Mouse (Mus musculus): ENCODE measurements around the gene Rap1gap. TPM values are rescaled to one million over a fixed set of nuclear protein-coding genes. Genes with fewer than 3 reads are reported as not detected.

The Rap1gap gene
- total RNA-seq, 2 experiments from 2014 or later = 11.4 to 17.6 TPM

- intact Hi-C loops (cut with DNase I) = no loop called here
Observed at GRCm38 (mm10) chr4:137736220-137736701, 71.7 kb downstream of the Rap1gap start.

GRCm38 (mm10) chr4:137737760-137738159 lies 73.2 kb downstream of the Rap1gap start:
- intact Hi-C loops (cut with DNase I) = no loop called here
- no peak for DNase-seq

More at GRCm38 (mm10) chr4:137736220-137736701, 71.7 kb downstream of the Rap1gap start:
- no peak for DNase-seq

- intact Hi-C loops (cut with DNase I) = no loop called here
- no peak for DNase-seq
Observed at GRCm38 (mm10) chr4:137739151-137739923, 74.8 kb downstream of the Rap1gap start.

- DNase-seq = no peak
- intact Hi-C loops (cut with DNase I) = no loop called here
Observed at GRCm38 (mm10) chr4:137740350-137740749, 75.8 kb downstream of the Rap1gap start.

GRCm38 (mm10) chr4:137743791-137744190 lies 79.3 kb downstream of the Rap1gap start:
- intact Hi-C loops (cut with DNase I) = no loop called here

GRCm38 (mm10) chr4:137744433-137744918 lies 80.0 kb downstream of the Rap1gap start:
- intact Hi-C loops (cut with DNase I) = no loop called here

More at GRCm38 (mm10) chr4:137743791-137744190, 79.3 kb downstream of the Rap1gap start:
- no peak for DNase-seq

GRCm38 (mm10) chr4:137747091-137747490 lies 82.6 kb downstream of the Rap1gap start:
- intact Hi-C loops (cut with DNase I) = no loop called here

More at GRCm38 (mm10) chr4:137744433-137744918, 80.0 kb downstream of the Rap1gap start:
- no peak for DNase-seq

GRCm38 (mm10) chr4:137747590-137747989 lies 83.1 kb downstream of the Rap1gap start:
- intact Hi-C loops (cut with DNase I) = no loop called here

More at GRCm38 (mm10) chr4:137747091-137747490, 82.6 kb downstream of the Rap1gap start:
- DNase-seq = no peak

GRCm38 (mm10) chr4:137748726-137749125 lies 84.2 kb downstream of the Rap1gap start:
- intact Hi-C loops (cut with DNase I) = no loop called here
- no peak for DNase-seq

More at GRCm38 (mm10) chr4:137747590-137747989, 83.1 kb downstream of the Rap1gap start:
- DNase-seq = no peak

- intact Hi-C loops (cut with DNase I) = no loop called here
- DNase-seq = no peak
Observed at GRCm38 (mm10) chr4:137749680-137750079, 85.2 kb downstream of the Rap1gap start.

- DNase-seq = no peak
- intact Hi-C loops (cut with DNase I) = no loop called here
Observed at GRCm38 (mm10) chr4:137750121-137750520, 85.6 kb downstream of the Rap1gap start.

- intact Hi-C loops (cut with DNase I) = no loop called here
- no peak for DNase-seq
Observed at GRCm38 (mm10) chr4:137751310-137751709, 86.8 kb downstream of the Rap1gap start.

GRCm38 (mm10) chr4:137751717-137752116 lies 87.2 kb downstream of the Rap1gap start:
- intact Hi-C loops (cut with DNase I) = no loop called here
- DNase-seq = peak in 1 of 2 experiments; percentile 33

- no peak for DNase-seq
- intact Hi-C loops (cut with DNase I) = no loop called here
Observed at GRCm38 (mm10) chr4:137752471-137752870, 87.9 kb downstream of the Rap1gap start.

GRCm38 (mm10) chr4:137753199-137753598 lies 88.7 kb downstream of the Rap1gap start:
- no peak for DNase-seq
- intact Hi-C loops (cut with DNase I) = no loop called here

GRCm38 (mm10) chr4:137754446-137754845 lies 89.9 kb downstream of the Rap1gap start:
- intact Hi-C loops (cut with DNase I) = no loop called here
- no peak for DNase-seq

GRCm38 (mm10) chr4:137762886-137763285 lies 98.4 kb downstream of the Rap1gap start:
- DNase-seq = no peak
- intact Hi-C loops (cut with DNase I) = no loop called here

GRCm38 (mm10) chr4:137763920-137764495 lies 99.5 kb downstream of the Rap1gap start:
- intact Hi-C loops (cut with DNase I) = no loop called here
- no peak for DNase-seq

GRCm38 (mm10) chr4:137764621-137765020 lies 100.1 kb downstream of the Rap1gap start:
- no peak for DNase-seq

GRCm38 (mm10) chr4:137765554-137765971 lies 101.0 kb downstream of the Rap1gap start:
- DNase-seq = no peak

More at GRCm38 (mm10) chr4:137764621-137765020, 100.1 kb downstream of the Rap1gap start:
- intact Hi-C loops (cut with DNase I) = no loop called here

GRCm38 (mm10) chr4:137766365-137766764 lies 101.8 kb downstream of the Rap1gap start:
- DNase-seq = no peak
- intact Hi-C loops (cut with DNase I) = no loop called here

More at GRCm38 (mm10) chr4:137765554-137765971, 101.0 kb downstream of the Rap1gap start:
- intact Hi-C loops (cut with DNase I) = no loop called here

All from heart, postnatal 36 days (tissue).